ENCODE assay signal across 10 mouse cellular contexts in genomic region chr1:42703851-42704613, GRCm38 (mm10). TPM values are rescaled to one million over a fixed set of nuclear protein-coding genes. Genes with fewer than 3 reads are reported as not detected.
DNase-seq lines count a peak whose midpoint lies in the region; ATAC-seq and TF ChIP-seq lines count a peak whose summit lies in the region.
"Had no signal": no experiment of that assay in that cellular context is flagged by ENCODE, and none has a peak within 500 bp of the region (broad histone marks: within the 10 kb centered on the region; RNA-seq: fewer than 3 reads in every experiment).

No protein-coding gene starts in this region.

- peak overlapping the region; percentile 60; the same call in 1 of the 2 replicates for H3K27ac ChIP-seq in embryonic facial prominence, embryonic 12.5 days
- peak overlapping the region; percentile 70 for H3K27ac ChIP-seq in hindbrain, postnatal 0 days
- H3K27ac ChIP-seq in midbrain, embryonic 16.5 days (ENCODE audit: low read length) = peak overlapping the region; percentile 73
- H3K27ac ChIP-seq: stomach, postnatal 0 days had no signal

- 0 out of 2 replicates have a peak, but pooled peaks have one; percentile 54 for ATAC-seq in embryonic facial prominence, embryonic 12.5 days (ENCODE audit: insufficient number of reproducible peaks, insufficient read depth, low FRiP score, low TSS enrichment)
- ATAC-seq in hindbrain, postnatal 0 days = peak; percentile 84
- peak; percentile 71 for ATAC-seq in midbrain, embryonic 16.5 days

- no peak for TF ChIP-seq CTCF in hindbrain, postnatal 0 days (IDR thresholded peaks at IDR 0.05; ENCODE audit: low read depth)

- no peaks in the 10 kb centered on the region for H3K9me3 ChIP-seq in embryonic facial prominence, embryonic 12.5 days
- H3K9me3 ChIP-seq in hindbrain, postnatal 0 days (ENCODE audit: low read length) = no peaks in the 10 kb centered on the region
- H3K9me3 ChIP-seq in midbrain, embryonic 16.5 days (replicated peaks; ENCODE audit: control insufficient read depth, low read length, poor library complexity, severe bottlenecking) = no peaks in the 10 kb centered on the region

- peak overlapping the region; percentile 48 for H3K4me2 ChIP-seq in embryonic facial prominence, embryonic 12.5 days (replicated peaks)
- peak overlapping the region; percentile 62 for H3K4me2 ChIP-seq in hindbrain, postnatal 0 days (ENCODE audit: low read depth, low read length)
- H3K4me2 ChIP-seq in midbrain, embryonic 16.5 days (ENCODE audit: low read length) = peak overlapping the region; percentile 70

- H3K9ac ChIP-seq in embryonic facial prominence, embryonic 12.5 days = peak overlapping the region; percentile 36
- H3K9ac ChIP-seq in hindbrain, postnatal 0 days (replicated peaks; ENCODE audit: low read length) = peak overlapping the region; percentile 44
- peak overlapping the region; percentile 61 for H3K9ac ChIP-seq in midbrain, embryonic 16.5 days (ENCODE audit: low read depth, low read length)

- H3K4me3 ChIP-seq in embryonic facial prominence, embryonic 12.5 days = peak overlapping the region; percentile 27
- peak overlapping the region; percentile 27 for H3K4me3 ChIP-seq in hindbrain, postnatal 0 days (ENCODE audit: low read length)
- peak overlapping the region; percentile 31 for H3K4me3 ChIP-seq in midbrain, embryonic 16.5 days (ENCODE audit: low read depth, low read length)

- no peaks in the 10 kb centered on the region for H3K36me3 ChIP-seq in embryonic facial prominence, embryonic 12.5 days
- no peaks in the 10 kb centered on the region for H3K36me3 ChIP-seq in hindbrain, postnatal 0 days (ENCODE audit: insufficient read depth, low read length)
- H3K36me3 ChIP-seq in midbrain, embryonic 16.5 days (ENCODE audit: control insufficient read depth, insufficient read depth, low read length) = no peaks in the 10 kb centered on the region

- peaks cover 70% of the 10 kb centered on the region for H3K27me3 ChIP-seq in embryonic facial prominence, embryonic 12.5 days
- H3K27me3 ChIP-seq in hindbrain, postnatal 0 days (ENCODE audit: insufficient read depth, low read length) = no peaks in the 10 kb centered on the region; the same call in 1 of the 2 replicates
- no peaks in the 10 kb centered on the region for H3K27me3 ChIP-seq in midbrain, embryonic 16.5 days (ENCODE audit: control insufficient read depth, insufficient read depth, low read depth, low read length)

- DNase-seq in frontal cortex, postnatal 36 days (ENCODE audit: low spot score in 2 of 2) = peak; percentile 55 to 59
- no peak for DNase-seq in frontal cortex, postnatal 10 days (ENCODE audit: low spot score in 2 of 2)
- DNase-seq in hindbrain, postnatal 0 days (ENCODE audit: low spot score) = peak; percentile 86
- no peak for DNase-seq in gastrocnemius, postnatal 10 days
- no peak for DNase-seq in frontal cortex, adult 2 months (ENCODE audit: extremely low spot score in 1 of 2, low spot score in 1 of 2)
- DNase-seq in ovary, postnatal 10 days (ENCODE audit: low spot score) = no peak

- WGBS in embryonic facial prominence, embryonic 12.5 days = 2% methylated on average over 26 of the region's 26 CpGs
- 10% methylated on average over 26 of the region's 26 CpGs for WGBS in hindbrain, postnatal 0 days
- WGBS in midbrain, embryonic 16.5 days = 4% methylated on average over 26 of the region's 26 CpGs

- peaks cover 11% of the 10 kb centered on the region for H3K4me1 ChIP-seq in embryonic facial prominence, embryonic 12.5 days
- H3K4me1 ChIP-seq in hindbrain, postnatal 0 days (ENCODE audit: insufficient read depth, low read length) = no peaks in the 10 kb centered on the region; the same call in 1 of the 2 replicates
- peaks cover 52% of the 10 kb centered on the region for H3K4me1 ChIP-seq in midbrain, embryonic 16.5 days (ENCODE audit: control insufficient read depth, insufficient read depth, low read length)

RNA-seq across cellular contexts. Expression of gene Pou3f3, which starts 8.5 kb away (rescaled TPM):
- 10.3 and 12.1 TPM in 2 replicates for polyA plus RNA-seq in embryonic facial prominence, embryonic 12.5 days (2016; fragmentation: Nextera tagmentation; extraction: Ambion mirVana)
- 30.7 and 37.3 TPM in 2 replicates for total RNA-seq in hindbrain, postnatal 0 days (2014; rRNA removed)
- polyA plus RNA-seq in hindbrain, postnatal 0 days (2015; fragmentation: Nextera tagmentation; extraction: Ambion mirVana) = 10.3 and 10.6 TPM in 2 replicates
- polyA plus RNA-seq in midbrain, embryonic 16.5 days (2015; fragmentation: Nextera tagmentation; extraction: Ambion mirVana) = 14.3 and 14.9 TPM in 2 replicates
- total RNA-seq in gastrocnemius, postnatal 10 days (2021) = under 1 TPM; 0.12 to 0.16 TPM
- 29.7 and 31.7 TPM in 2 replicates for polyA plus RNA-seq in frontal cortex, adult 2 months (2012; rRNA removed)
- polyA plus RNA-seq: heart, embryonic 14.5 days; stomach, postnatal 0 days had no signal

Comparison
In these comparisons a context has a peak if more than half of its experiments do, and no peak if none do; other contexts are left out.
1. DNase-seq: peak in frontal cortex, postnatal 36 days (2 of 2) and hindbrain, postnatal 0 days (single experiment); none in frontal cortex, postnatal 10 days (0 of 2), gastrocnemius, postnatal 10 days (single experiment), frontal cortex, adult 2 months (0 of 2) and ovary, postnatal 10 days (single experiment).
2. Peak in every context shown above with its lines, with median percentiles within 50 percentile points of each other: ATAC-seq, H3K27ac ChIP-seq, H3K4me2 ChIP-seq, H3K4me3 ChIP-seq and H3K9ac ChIP-seq.